Mouse (Mus musculus): ENCODE results near the gene Ttc39a. TPM values are rescaled to one million over a fixed set of nuclear protein-coding genes. Genes with fewer than 3 reads are reported as not detected.

The Ttc39a gene
- 0.38 TPM for total RNA-seq (2023)

DNA sequence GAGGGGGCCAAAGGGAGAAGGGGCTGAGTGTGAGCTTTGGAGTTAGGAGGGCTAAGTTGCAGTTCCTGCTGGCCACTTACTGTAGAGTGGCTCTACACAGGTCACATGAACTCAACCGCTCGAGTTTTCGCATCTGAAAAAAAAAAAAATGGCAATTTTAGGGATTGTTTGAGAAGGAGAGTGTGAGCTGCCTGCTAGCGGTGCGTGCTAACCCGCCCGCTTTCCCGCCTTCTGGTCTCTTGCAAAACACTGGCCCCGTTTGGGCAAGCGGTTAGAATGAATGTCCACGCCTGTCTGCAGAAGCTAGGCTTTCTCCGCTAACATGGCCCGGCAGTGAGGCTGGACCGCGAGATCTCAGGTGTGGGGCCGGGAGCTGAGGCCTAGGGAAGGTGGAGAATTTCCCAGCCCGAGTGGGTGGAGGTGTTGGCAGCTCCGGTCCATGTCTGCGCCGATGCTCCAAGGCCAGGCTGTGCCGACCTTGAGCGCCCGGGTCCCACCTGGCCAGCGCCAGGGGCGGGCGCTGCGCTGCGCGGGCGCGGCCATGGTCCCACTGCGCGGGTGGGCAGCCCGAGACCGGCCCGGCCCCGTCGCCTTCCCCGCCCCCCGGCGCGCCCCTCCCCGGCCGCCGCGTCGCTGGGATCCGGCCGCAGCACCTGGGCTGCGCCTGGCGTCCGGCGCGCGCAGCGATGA, at the start of gene Ttc39a:
Gene Ttc39a, plus strand, starts transcription at position 138 of the 690 bp plus-strand sequence.

DNA sequence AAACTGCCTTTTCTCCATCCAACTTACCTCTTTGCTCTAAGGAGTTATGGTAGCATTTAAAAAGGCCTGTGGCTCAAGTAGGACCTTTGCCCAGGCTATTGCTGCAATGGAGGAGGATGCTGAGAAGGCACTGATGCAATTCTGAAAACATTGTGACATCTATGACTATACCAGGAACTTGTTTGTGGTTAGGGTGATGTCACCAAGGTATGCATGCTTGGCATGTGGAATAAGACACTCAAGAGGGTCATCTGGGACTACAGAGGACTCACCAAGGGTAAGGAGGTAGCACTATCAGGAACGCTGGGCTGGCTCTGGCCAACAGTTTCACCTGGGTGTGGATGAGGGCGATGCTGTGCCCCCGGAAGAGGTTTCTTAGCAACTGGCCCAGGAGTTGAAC, 78.2 kb downstream of the Ttc39a start, which contains the start of gene Rnf11:
Gene Rnf11, minus strand, starts transcription at position 108 of the 400 bp plus-strand sequence.

Other genes starting within 250 kb of the Ttc39a start
- 182 TPM for gene Osbpl9, start 204.4 kb upstream of the Ttc39a start, total RNA-seq (2023)
- not detected for gene Calr4, start 172.1 kb upstream of the Ttc39a start, total RNA-seq (2023)
- 104 TPM for gene Eps15, start 126.4 kb upstream of the Ttc39a start, total RNA-seq (2023)
- gene Rnf11, start 78.1 kb downstream of the Ttc39a start, total RNA-seq (2023) = 16.7 TPM
- not detected for gene 4930522H14Rik, start 124.7 kb downstream of the Ttc39a start, total RNA-seq (2023)